Mouse (Mus musculus) adrenal gland, postnatal 10 days (tissue): ENCODE results near the gene Usp2. TPM values are rescaled to one million over a fixed set of nuclear protein-coding genes. Genes with fewer than 3 reads are reported as not detected.

ENCODE experiments used
- DNase-seq: peaks from one replicate; pipeline ENCODE4 v3.0.0; 2021; ENCODE audit warnings: mixed read lengths
- long read RNA-seq, 2 experiments: library from polyadenylated mRNA; stranded (forward); transcript quantifications; one replicate each; pipeline ENCODE4 v2.0.0; 2021
- total RNA-seq, 2 experiments: library from RNA; stranded (reverse); gene quantifications; 2 replicates each; pipeline ENCODE4 v1.2.3; 2021

Gene Usp2
- total RNA-seq = 10 to 100 TPM; 36.4 to 52.2 TPM
- long read RNA-seq, experiment 1, transcript Usp2-202 (12 exons, 2,057 nt) = major isoform, 46 of 73 reads
- long read RNA-seq, experiment 1, partial matches to known transcripts = 13 of 73 reads
- long read RNA-seq, experiment 1, other reads (novel, unspliced or antisense) = 12 of 73 reads
- long read RNA-seq, experiment 2, transcript Usp2-202 (12 exons, 2,057 nt) = major isoform, 12 of 25 reads
- long read RNA-seq, experiment 2, partial matches to known transcripts = 3 of 25 reads
- long read RNA-seq, experiment 2, other reads (novel, unspliced or antisense) = 6 of 25 reads

DNA sequence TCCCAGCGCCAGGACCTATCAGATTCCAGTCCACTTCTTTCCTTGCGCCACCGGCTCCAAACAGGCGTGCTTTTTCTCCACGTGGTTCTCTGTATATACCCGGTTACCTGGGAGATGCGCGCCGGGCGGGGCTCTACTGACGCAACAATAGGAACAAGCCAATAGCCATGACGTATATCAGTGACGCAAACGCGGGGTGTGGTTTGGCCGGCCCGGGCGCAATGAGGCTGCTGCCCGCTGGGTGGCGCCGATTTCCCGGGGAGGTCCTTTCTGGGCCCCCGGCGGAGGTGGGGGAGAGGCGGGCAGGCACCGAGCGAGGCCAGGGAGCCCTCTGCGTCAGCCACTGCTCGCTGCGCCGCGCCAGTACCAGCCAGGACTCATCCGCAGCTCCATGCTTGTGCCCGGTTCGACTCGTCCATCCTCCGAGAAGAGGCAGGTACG, at the start of gene Usp2:
TSS of gene Usp2 (plus strand) at position 237 of the 441 bp plus-strand sequence.
- DNase-seq = peak; percentile 100

DNA sequence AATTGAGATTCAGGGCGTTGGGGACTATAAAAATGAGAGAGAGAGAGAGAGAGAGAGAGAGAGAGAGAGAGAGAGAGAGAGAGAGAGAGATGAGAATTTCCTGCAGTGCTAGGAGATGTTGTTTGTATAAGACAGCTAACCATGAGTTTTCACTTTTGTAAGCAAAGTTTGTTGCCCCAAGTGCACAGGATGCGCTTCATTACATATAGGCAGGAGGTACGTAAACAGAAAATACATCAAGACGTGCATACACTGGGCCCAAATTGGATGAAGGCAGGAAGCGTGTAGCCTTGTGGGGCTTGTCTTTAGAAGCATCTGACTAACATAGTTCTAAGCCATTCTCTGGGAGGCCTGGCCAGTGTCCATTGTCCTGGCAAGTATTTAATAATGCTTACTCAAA, 49.0 kb upstream of the Usp2 start:
- DNase-seq = no peak

- no peak for DNase-seq
Measured at GRCm38 (mm10) chr9:44020001-44020400, 46.8 kb upstream of the Usp2 start.

DNA sequence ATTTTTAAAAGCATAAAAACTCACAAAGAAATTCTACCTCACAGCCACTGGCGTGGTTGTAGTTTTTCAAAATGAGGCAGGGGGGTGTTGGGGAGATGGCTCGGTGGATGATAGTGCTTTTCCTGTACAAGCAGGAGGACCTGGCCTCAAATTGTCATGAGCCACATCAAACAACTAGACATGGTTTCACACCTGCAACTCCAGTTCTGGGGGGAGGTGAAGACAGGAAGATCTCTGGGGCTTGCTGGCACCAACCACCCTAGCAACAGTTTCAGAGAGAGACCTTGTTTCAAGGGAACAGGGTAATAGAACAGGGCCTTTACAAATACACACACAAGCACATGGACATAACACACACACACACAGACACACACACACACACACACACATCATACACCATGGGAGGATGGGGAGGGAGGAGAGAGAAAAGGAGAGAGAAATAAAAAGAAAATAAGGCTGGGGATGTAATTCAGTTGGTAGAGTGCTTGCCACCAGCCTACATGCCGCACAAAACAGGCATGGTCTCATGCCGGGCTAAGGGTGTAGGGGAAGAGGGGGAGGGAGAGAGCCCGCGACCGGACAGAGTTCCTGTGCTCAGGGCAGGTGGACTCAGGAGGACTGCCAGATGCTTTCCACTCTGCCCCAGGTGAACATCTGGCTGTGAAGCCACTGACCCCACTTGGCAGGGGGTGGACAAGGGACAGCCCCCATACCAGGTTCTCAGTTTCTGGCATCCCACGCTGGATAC, 44.5 kb upstream of the Usp2 start:
- DNase-seq = no peak

GRCm38 (mm10) chr9:44024096-44024495, 42.7 kb upstream of the Usp2 start:
- DNase-seq = no peak

GRCm38 (mm10) chr9:44029580-44030236, 37.1 kb upstream of the Usp2 start:
- no peak for DNase-seq

DNA sequence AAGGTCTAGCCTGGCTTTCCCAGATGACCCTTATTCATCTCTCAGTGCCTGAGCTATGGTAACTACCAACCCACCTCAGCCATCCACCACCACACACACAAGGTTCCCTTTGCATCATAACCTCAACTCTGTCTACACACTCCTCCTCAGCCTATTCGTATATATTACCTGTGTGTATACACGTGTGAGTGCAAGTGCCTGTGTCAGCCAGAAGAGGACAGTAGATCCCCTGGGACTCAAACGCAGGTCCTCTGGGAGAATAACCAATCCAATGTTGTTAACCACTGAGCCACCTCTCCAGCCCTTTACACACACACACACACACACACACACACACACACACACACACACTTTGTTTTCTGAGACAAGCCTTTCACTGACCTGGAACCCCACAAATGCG, 36.2 kb upstream of the Usp2 start:
- no peak for DNase-seq

GRCm38 (mm10) chr9:44031079-44031478, 35.7 kb upstream of the Usp2 start:
- DNase-seq = no peak

GRCm38 (mm10) chr9:44031946-44032345, 34.9 kb upstream of the Usp2 start:
- no peak for DNase-seq

DNA sequence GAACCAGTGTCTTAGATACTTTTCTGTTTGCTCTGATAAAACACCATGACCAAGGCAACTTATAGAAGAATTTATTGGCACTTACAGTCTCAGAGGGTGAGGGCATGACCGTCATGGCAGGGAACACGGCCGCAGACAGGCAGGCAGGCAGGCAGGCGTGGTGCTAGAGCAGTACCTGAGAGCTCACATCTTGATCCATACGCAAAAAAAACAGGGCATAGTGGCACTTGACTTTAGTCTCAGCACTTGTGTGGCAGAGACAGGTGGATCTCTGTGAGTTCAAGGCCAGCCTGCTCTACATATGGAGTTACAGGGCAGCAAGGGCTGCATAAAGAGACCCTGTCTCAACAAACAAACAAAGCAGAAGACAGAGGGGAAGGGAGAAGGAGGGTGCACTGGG, 33.5 kb upstream of the Usp2 start:
- DNase-seq = no peak

DNA sequence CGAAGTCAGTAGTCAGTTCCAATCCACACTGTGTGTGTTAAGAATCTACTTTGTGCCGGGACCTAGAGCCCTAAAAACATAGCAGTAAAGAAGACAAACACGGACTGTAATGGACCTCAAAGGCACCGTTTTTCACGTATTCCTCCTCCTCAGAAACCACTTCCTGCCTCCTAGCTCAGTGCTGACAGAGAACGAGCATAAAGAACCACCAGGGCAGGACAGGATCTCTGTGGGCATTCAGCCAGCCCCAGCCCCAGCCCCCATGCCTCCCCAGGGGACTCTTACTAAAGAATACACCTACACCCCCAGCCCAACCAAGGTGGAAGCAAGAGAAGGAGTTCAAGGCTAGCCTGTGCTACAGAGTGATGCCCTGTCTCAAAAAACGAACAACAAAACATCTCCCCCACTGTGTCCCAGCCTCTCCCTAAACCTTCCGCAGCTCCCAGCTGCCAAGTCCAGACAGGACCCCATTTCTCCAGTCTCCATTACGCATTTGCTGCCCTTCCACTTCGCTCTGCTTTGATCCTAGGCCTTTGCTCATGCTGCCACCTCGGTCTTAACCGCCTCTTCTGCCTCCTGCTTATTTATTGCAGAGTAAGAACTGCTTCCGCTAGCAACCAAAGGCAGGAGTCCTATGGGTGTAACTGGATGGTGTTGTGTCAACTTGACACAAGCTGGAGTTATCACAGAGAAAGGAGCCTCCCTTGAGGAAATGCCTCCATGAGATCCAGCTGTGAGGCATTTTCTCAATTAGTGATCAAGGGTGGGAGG, 32.7 kb upstream of the Usp2 start:
- DNase-seq = no peak

DNA sequence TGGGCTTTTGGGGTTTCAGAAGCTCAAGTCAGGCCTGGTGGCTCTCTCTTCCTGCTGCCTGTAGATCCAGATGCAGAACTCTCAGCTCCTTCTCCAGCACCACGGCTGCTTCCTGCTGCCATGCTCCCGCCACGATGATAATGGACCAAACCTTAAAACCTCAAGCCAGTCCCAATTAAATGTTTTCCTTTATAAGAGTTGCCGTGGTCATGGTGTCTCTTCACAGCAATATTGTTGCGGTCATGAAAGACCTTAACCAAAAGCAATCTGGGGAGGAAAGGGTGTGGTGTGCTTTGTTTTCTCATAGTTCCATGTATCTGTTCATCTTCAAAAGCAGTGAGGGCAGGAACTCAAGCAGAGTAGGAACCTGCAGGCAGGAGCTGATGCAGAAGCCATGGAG, 29.7 kb upstream of the Usp2 start:
- no peak for DNase-seq

GRCm38 (mm10) chr9:44041511-44042395, 25.1 kb upstream of the Usp2 start:
- peak; percentile 9 for DNase-seq

DNA sequence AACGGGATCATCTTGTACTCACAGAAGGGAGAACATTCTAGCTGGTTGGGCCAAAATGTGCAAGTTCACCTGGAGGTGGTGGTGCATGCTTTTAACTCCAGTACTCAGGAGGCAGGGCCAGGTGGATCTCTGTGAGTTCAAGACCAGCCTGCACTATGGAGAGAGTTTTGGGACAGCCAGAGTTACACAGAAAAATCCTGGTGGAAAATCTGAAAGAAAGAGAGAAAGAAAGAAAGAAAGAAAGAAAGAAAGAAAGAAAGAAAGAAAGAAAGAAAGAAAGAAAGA, 24.5 kb upstream of the Usp2 start:
- no peak for DNase-seq

- peak; percentile 50 for DNase-seq
Measured at GRCm38 (mm10) chr9:44042836-44043707, 23.7 kb upstream of the Usp2 start, which contains the start of gene Thy1. Thy1 (plus strand) TSS chr9:44043384.

DNA sequence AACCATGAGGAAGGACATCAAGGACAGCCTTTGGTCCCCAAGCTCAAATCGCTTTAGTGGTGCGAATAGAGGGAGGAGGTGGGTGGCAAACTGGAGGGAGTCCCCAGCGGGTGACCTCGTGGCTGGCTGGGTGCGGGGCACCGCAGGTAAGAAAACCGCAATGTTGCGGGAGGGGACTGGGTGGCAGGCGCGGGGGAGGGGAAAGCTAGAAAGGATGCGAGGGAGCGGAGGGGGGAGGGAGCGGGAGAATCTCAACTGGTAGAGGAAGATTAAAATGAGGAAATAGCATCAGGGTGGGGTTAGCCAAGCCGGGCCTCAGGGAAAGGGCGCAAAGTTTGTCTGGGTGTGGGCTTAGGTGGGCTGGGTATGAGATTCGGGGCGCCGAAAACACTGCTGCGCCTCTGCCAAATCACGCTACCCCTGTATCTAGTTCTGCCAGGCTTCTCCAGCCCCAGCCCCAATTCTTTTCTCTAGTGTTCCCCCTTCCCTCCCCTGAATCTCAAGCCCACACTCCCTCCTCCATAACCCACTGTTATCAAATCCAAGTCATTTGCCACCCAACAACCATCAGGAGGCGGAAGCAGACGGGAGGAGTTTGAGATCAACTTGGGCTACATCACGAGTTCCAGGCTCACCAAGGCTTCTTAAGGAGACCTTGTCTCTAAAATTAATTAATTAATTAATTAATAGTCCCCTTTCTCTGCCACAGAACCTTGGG, 23.0 kb upstream of the Usp2 start:
- DNase-seq = peak; percentile 13

DNA sequence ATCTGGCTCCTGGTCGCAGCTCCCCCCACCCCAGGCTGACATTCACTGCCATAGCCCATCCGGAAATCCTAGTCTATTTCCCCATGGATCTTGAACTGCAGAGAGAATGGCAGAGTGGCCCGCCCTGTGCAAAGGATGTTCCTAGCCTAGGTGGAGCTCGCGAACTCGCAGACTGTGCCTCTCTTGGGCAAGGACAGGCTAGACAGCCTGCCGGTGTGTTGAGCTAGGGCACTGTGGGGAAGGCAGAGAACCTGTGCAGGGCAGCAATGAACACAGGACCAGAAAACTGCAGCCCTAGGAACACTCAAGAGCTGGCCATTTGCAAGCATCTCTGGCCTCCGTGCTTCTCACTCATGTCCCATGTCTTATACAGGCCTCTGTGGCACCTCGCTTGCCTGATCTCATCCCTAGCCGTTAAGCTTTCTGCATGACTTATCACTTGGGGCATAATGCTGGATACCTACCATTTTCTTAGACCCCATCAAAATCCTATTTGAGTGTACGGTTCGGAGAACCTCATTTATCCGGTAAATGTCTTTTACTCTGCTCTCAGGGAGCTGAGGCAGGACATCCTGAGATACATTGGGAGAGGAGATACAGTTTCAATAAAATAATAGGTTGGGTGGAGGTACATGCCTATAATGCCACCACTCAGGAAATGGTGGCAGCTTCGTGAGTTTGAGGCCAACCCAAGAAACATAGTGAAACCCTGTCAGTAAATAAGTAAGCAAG, 22.2 kb upstream of the Usp2 start:
- DNase-seq = no peak

DNA sequence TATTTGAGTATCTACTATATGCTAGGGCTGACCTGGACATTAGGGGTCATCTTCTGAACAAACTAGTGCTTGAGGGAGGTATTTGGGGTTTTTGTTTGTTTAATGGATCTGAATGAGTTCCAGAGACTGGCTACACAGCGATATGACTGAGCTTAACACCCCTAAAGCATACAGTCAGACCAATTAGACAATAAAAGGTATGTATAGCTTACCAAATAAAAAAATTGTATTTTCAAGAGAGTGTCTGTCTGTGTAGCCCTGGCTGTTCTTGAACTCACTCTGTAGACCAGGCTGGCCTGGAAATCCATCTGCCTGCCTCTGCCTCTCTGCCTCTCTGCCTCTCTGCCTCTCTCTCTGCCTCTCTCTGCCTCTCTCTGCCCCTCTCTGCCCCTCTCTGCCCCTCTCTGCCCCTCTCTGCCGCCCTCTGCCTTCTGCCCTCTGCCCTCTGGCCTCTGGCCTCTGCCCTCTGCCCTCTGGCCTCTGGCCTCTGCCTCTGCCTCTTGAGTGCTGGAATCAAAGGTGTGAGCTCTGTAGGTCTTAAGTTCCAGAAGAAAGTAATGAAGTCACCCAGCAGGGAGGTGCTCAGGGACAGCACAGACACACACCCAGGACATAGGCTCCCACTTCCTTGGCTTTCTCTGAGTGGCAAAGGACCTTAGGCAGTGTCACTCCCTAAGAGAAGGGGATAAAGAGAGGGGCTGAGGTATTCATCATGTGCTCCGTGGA, 21.5 kb upstream of the Usp2 start:
- DNase-seq = no peak
